Mouse (Mus musculus) macrophage (primary cell): Measurements from ENCODE around the gene L3mbtl3. TPM values are rescaled to one million over a fixed set of nuclear protein-coding genes. Genes with fewer than 3 reads are reported as not detected.

Experiments
- H3K27ac ChIP-seq: fragments of 350-480 bp; formaldehyde crosslinking; 2 replicates; pipeline ENCODE4 v1.9.0; 2021
- H3K36me3 ChIP-seq: fragments of 350-480 bp; formaldehyde crosslinking; 2 replicates; pipeline ENCODE4 v1.9.0; 2021; ENCODE audit errors: inconsistent target
- H3K4me3 ChIP-seq: fragments of 350-480 bp; formaldehyde crosslinking; 2 replicates; pipeline ENCODE4 v1.9.0; 2021; ENCODE audit errors: inconsistent target
- H3K79me2 ChIP-seq: fragments of 350-480 bp; formaldehyde crosslinking; 2 replicates; pipeline ENCODE4 v1.9.0; 2021; ENCODE audit errors: inconsistent target
- WGBS: methylation state at CpG from one replicate; pipeline ENCODE4 v1.1.7; 2026; ENCODE audit warnings: inconsistent platforms; ENCODE audit not compliant: missing documents; 5-methylcytosine and 5-hydroxymethylcytosine counted together
- polyA plus RNA-seq: library from polyadenylated mRNA; stranded (reverse); fragments of 250-400 nt; gene quantifications from 3 replicates; pipeline ENCODE4 v1.2.4, GENCODE M21; 2018; ENCODE audit warnings: inconsistent platforms

The L3mbtl3 gene
- polyA plus RNA-seq, 1 experiment from 2014 or later: 10.8 TPM

GRCm38 (mm10) chr10:26239090-26239489, 136.7 kb downstream of the L3mbtl3 start:
- Histone ChIP-seq H3K27ac (no peak overlapping the region), H3K36me3 (no peaks in the 10 kb centered on the region), H3K79me2 (no peaks in the 10 kb centered on the region), H3K4me3 (no peak overlapping the region)
- 53% methylated on average over 1 of the region's 1 CpGs for WGBS

DNA sequence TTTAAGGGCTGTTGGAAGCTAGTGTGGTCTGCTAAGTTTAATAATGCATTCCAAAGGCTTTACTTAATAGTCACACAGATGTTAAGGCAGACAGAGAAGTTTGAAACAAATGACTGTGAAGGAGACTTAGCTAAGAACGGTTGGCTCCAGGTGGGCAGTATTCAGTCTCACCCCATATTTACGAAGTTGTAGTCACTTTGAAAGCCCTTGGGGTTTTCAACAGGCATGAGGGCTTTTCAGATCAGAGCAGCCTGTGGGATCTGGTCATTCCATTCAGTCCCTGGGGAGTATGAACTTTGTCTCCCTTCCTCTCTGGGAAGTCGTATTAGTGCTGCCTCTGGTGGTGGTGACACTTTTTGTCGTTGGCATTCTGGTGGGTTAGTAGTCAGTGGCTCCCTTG, 137.2 kb downstream of the L3mbtl3 start:
- Histone ChIP-seq H3K79me2 (no peaks in the 10 kb centered on the region), H3K4me3 (no peak overlapping the region), H3K36me3 (no peaks in the 10 kb centered on the region), H3K27ac (no peak overlapping the region)
- WGBS: 69% methylated on average over 4 of the region's 4 CpGs

DNA sequence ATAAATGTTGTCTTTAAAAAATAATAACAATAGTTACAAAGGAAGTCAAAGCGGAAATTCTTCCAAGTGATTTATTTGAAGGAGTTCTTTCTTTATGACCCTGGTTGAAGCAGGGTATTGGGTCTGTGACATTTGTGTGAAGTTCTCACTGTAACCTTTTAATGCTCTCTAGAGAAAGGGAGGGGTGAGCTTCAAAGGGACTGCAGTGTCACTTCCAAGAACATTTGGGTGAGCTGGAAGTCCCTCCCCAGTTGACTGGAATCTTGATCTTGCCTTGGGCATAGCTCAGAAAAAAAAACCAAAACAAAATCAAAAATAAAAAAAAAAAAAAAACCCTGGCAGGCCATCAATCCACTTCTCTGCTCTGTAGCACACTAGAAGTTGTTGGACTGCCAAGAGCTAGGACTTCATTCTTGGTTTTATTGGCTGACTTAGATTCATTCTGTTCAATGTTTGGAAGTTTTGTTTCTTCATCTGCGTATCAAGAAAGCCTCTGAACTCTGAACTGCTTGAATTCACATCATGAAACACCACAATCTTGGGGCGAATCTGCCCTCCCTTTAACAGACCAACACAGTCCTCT, 143.6 kb downstream of the L3mbtl3 start:
- Histone ChIP-seq H3K27ac (no peak overlapping the region), H3K36me3 (no peaks in the 10 kb centered on the region), H3K4me3 (no peak overlapping the region), H3K79me2 (no peaks in the 10 kb centered on the region)
- 87% methylated on average over 3 of the region's 3 CpGs for WGBS

- Histone ChIP-seq H3K27ac (no peak within 1 kb of the TSS), H3K4me3 (no peak within 1 kb of the TSS), H3K36me3 (no peaks in the 10 kb centered on the region), H3K79me2 (no peaks in the 10 kb centered on the region)
- 77% methylated on average over 4 of the region's 4 CpGs for WGBS
Measured at GRCm38 (mm10) chr10:26229488-26229887, 146.3 kb downstream of the L3mbtl3 start, which contains the start of gene Samd3. Gene Samd3, plus strand, starts transcription at chr10:26229707.

DNA sequence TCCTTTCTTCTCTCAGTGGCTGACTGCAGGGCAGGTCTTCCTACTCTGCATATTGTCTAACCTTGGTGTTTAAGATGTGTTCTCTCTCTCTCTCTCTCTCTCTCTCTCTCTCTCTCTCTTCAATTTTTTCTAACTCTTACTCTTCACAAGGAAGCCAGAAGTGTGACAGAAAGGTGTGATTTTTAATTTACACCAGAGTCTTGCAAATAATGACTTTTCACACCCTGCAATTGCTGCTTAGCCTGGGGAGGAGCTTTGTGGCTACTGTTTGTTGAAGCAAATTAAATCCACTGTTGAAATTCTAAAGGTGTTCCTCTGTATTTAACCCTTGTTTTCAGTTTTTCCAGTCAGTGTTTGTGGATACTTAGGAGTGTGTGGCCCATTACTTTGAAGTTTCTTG, 147.6 kb downstream of the L3mbtl3 start:
- H3K4me3 ChIP-seq: no peak overlapping the region
- H3K27ac ChIP-seq: no peak overlapping the region
- no peaks in the 10 kb centered on the region for H3K36me3 ChIP-seq
- H3K79me2 ChIP-seq: no peaks in the 10 kb centered on the region

- WGBS: 96% methylated on average over 2 of the region's 2 CpGs
- no peak overlapping the region for H3K27ac ChIP-seq
- no peaks in the 10 kb centered on the region for H3K79me2 ChIP-seq
- H3K4me3 ChIP-seq: no peak overlapping the region
- H3K36me3 ChIP-seq: no peaks in the 10 kb centered on the region
Measured at GRCm38 (mm10) chr10:26226734-26227133, 149.0 kb downstream of the L3mbtl3 start.

- no peak overlapping the region for H3K27ac ChIP-seq
- no peaks in the 10 kb centered on the region for H3K79me2 ChIP-seq
- 92% methylated on average over 5 of the region's 5 CpGs for WGBS
- no peaks in the 10 kb centered on the region for H3K36me3 ChIP-seq
- no peak overlapping the region for H3K4me3 ChIP-seq
Measured at GRCm38 (mm10) chr10:26226241-26226640, 149.5 kb downstream of the L3mbtl3 start.

Other genes with a start within 250 kb of the L3mbtl3 start
- gene Samd3, start 146.3 kb downstream of the L3mbtl3 start, polyA plus RNA-seq: not detected in 3 replicates